Mouse (Mus musculus) cerebellum, adult 2 months (tissue): ENCODE data around the gene Gm49395.

Experiments used
- CTCF ChIP-seq: fragments of 200-500 bp; IDR thresholded peaks from 2 replicates; pipeline ENCODE4 v1.5.1; 2011; ENCODE audit warnings: low read depth, mild to moderate bottlenecking, control low read depth, low read length, moderate library complexity, borderline replicate concordance; ENCODE audit not compliant: insufficient read depth
- POLR2A ChIP-seq: fragments of 200-500 bp; IDR thresholded peaks from 2 replicates; pipeline ENCODE4 v1.6.1; 2011; ENCODE audit warnings: low read length, control low read depth, borderline replicate concordance; ENCODE audit not compliant: insufficient read depth

DNA sequence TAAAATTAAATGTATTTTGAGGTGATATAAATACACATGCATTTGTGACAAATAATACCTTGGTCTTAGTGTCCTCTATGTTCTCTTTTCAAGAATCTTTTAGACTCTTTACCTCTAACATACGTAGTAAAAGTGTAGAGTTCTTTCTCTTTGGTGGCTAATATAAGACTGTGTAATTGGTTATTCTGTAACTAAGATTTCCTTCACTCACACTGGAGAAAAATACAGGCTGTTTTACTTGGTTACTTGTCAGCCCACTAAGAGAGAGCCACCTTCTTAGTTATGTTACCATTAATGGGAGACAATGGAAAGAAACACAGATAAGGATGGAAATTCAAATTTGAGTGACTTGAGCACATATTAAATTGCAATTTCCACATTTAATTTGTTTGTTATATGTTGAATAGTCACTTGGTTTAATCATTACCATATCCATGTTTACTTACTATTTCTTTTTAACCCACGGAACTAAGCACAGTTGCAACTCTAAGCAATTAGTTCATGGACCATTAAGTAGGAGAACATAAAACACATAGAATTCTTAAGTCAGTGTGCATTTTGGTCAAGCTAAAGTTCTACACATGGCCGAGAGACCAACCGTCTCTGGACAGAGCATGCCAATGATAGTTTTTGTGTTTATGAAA is 34.3 kb downstream of the Gm49395 start:
- TF ChIP-seq CTCF (no peak), POLR2A (no peak)
